Mouse (Mus musculus) E14TG2a.4 (cell line): ENCODE measurements at regions not wholly inside any gene's neighbourhood (a gene's known extent, or its start where the extent isn't known, plus 50 kb on each side); places are given as distances from the start of the nearest gene placed in this dataset.

ENCODE experiments used
- CTCF ChIP-seq: conservative IDR thresholded peaks from 2 replicates; pipeline ENCODE4 v1.5.1; 2014; ENCODE audit warnings: low read length
- NANOG ChIP-seq: IDR thresholded peaks from 2 replicates; pipeline ENCODE4 v1.6.1; 2014; ENCODE audit warnings: borderline replicate concordance, low read length, mixed read lengths
- POU5F1 ChIP-seq: IDR thresholded peaks from 2 replicates; pipeline ENCODE4 v1.6.1; 2014; ENCODE audit warnings: low read length, borderline replicate concordance

GRCm38 (mm10) chr4:87385221-87385739, 155.0 kb upstream of the Slc24a2 start:
- TF ChIP-seq CTCF: no peak
- no peak for TF ChIP-seq POU5F1
- no peak for TF ChIP-seq NANOG
